ENCODE assay signal across 15 mouse cellular contexts in the genomic region with DNA sequence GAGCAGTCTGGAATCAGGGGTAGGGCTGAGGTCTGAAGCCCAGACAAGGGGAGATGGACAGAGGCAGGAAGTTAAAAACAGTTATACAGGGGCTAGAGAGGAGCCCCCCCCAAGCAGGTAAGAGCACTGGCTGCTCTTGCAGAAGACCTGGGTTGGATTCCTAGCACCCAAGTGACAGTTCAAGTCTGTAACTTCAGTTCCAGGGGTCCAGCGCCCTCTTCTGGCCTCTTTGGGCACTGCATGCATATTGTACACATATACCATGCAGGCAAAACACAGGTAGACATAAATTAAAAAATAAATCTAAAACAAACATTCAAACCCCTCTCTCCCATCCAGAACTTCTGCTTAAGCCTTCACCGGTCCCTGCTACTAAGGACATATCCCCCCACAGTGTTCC. TPM values are rescaled to one million over a fixed set of nuclear protein-coding genes. Genes with fewer than 3 reads are reported as not detected.
DNase-seq lines count a peak whose midpoint lies in the region; ATAC-seq and TF ChIP-seq lines count a peak whose summit lies in the region.
"Had no signal": no experiment of that assay in that cellular context is flagged by ENCODE, and none has a peak within 500 bp of the region (broad histone marks: within the 10 kb centered on the region; RNA-seq: fewer than 3 reads in every experiment).

No protein-coding gene starts in this region.

- 55% methylated on average over 2 of the region's 2 CpGs for WGBS in intestine, postnatal 0 days
- WGBS in intestine, embryonic 16.5 days: 60% methylated on average over 2 of the region's 2 CpGs
- 65% methylated on average over 2 of the region's 2 CpGs for WGBS in lung, embryonic 14.5 days
- WGBS in small intestine, adult 2 months: 59% methylated on average over 2 of the region's 2 CpGs

- no peak for ATAC-seq in intestine, postnatal 0 days
- no peak for ATAC-seq in intestine, embryonic 16.5 days
- no peak for ATAC-seq in lung, embryonic 14.5 days (ENCODE audit: insufficient read depth)

- TF ChIP-seq CTCF in intestine, postnatal 0 days (IDR thresholded peaks at IDR 0.05; ENCODE audit: low read depth): peak; percentile 61
- TF ChIP-seq CTCF in lung, embryonic 14.5 days (IDR thresholded peaks at IDR 0.05; ENCODE audit: low read depth): peak; percentile 56
- TF ChIP-seq CTCF in MEL (IDR thresholded peaks at IDR 0.05 in 2 of 3, conservative IDR thresholded peaks at IDR 0.05 in 1 of 3; ENCODE audit: control insufficient read depth in 1 of 3, insufficient read depth in 1 of 3, low read depth in 2 of 3, low read length in 3 of 3, poor library complexity in 1 of 3, severe bottlenecking in 1 of 3): peak; percentile 56 to 70 (median 58)
- TF ChIP-seq CTCF in small intestine, adult 2 months (IDR thresholded peaks at IDR 0.05; ENCODE audit: extremely low read depth, insufficient read length, insufficient replicate concordance, low read depth, low read length): peak; percentile 71; the same call in 1 of the 2 replicates

- no peak overlapping the region for H3K9ac ChIP-seq in intestine, postnatal 0 days (ENCODE audit: low read depth, low read length)
- H3K9ac ChIP-seq in intestine, embryonic 16.5 days (ENCODE audit: low read depth, low read length): no peak overlapping the region
- H3K9ac ChIP-seq in lung, embryonic 14.5 days: no peak overlapping the region
- no peak overlapping the region for H3K9ac ChIP-seq in MEL (ENCODE audit: control insufficient read depth, low read depth, low read length, poor library complexity, severe bottlenecking)
- H3K9ac ChIP-seq: heart, embryonic 12.5 days had no signal

- no peaks in the 10 kb centered on the region for H3K27me3 ChIP-seq in intestine, postnatal 0 days (replicated peaks; ENCODE audit: control insufficient read depth, insufficient read depth, low read length)
- no peaks in the 10 kb centered on the region for H3K27me3 ChIP-seq in intestine, embryonic 16.5 days (replicated peaks; ENCODE audit: control insufficient read depth, insufficient read depth, low read length)
- no peaks in the 10 kb centered on the region for H3K27me3 ChIP-seq in lung, embryonic 14.5 days (ENCODE audit: insufficient read depth, low read length)
- H3K27me3 ChIP-seq in MEL (ENCODE audit: control insufficient read depth in 1 of 2, insufficient read depth in 2 of 2, low read length in 2 of 2): no peaks in the 10 kb centered on the region
- H3K27me3 ChIP-seq in small intestine, adult 2 months (ENCODE audit: control insufficient read depth, insufficient read depth, low read length): no peaks in the 10 kb centered on the region
- H3K27me3 ChIP-seq: embryonic facial prominence, embryonic 13.5 days; heart, embryonic 12.5 days; hindbrain, embryonic 13.5 days had no signal

- H3K4me2 ChIP-seq in intestine, postnatal 0 days (replicated peaks; ENCODE audit: low read depth): no peak overlapping the region
- no peak overlapping the region for H3K4me2 ChIP-seq in intestine, embryonic 16.5 days (ENCODE audit: low read depth, low read length)
- no peak overlapping the region for H3K4me2 ChIP-seq in lung, embryonic 14.5 days
- H3K4me2 ChIP-seq: embryonic facial prominence, embryonic 13.5 days; heart, embryonic 12.5 days; hindbrain, embryonic 13.5 days had no signal

- no peaks in the 10 kb centered on the region for H3K36me3 ChIP-seq in intestine, postnatal 0 days (ENCODE audit: control insufficient read depth, insufficient read depth)
- H3K36me3 ChIP-seq in intestine, embryonic 16.5 days (ENCODE audit: control insufficient read depth, insufficient read depth, low read length): no peaks in the 10 kb centered on the region; the same call in 1 of the 2 replicates
- H3K36me3 ChIP-seq in lung, embryonic 14.5 days (ENCODE audit: insufficient read depth): no peaks in the 10 kb centered on the region
- no peaks in the 10 kb centered on the region for H3K36me3 ChIP-seq in MEL (ENCODE audit: control insufficient read depth in 1 of 2, insufficient read depth in 2 of 2, low read length in 2 of 2)
- no peaks in the 10 kb centered on the region for H3K36me3 ChIP-seq in small intestine, adult 2 months (ENCODE audit: control insufficient read depth, insufficient read depth, low read length)
- H3K36me3 ChIP-seq: heart, embryonic 12.5 days; hindbrain, embryonic 13.5 days; limb, embryonic 10.5 days had no signal

- intact Hi-C loops in heart, postnatal 10 days (cut with DNase I): no loop called here

- no peaks in the 10 kb centered on the region for H3K79me2 ChIP-seq in MEL (ENCODE audit: control insufficient read depth, insufficient read depth, low read length, poor library complexity)

- peaks cover 14% of the 10 kb centered on the region for H3K4me1 ChIP-seq in intestine, postnatal 0 days (replicated peaks; ENCODE audit: control insufficient read depth, insufficient read depth, low read length)
- H3K4me1 ChIP-seq in intestine, embryonic 16.5 days (ENCODE audit: control insufficient read depth, insufficient read depth, low read length): peaks cover 27% of the 10 kb centered on the region
- no peaks in the 10 kb centered on the region for H3K4me1 ChIP-seq in lung, embryonic 14.5 days (ENCODE audit: insufficient read depth)
- H3K4me1 ChIP-seq in MEL (ENCODE audit: control insufficient read depth in 1 of 2, insufficient read depth in 2 of 2, low read length in 2 of 2): no peaks in the 10 kb centered on the region
- peaks cover 24% of the 10 kb centered on the region for H3K4me1 ChIP-seq in small intestine, adult 2 months (ENCODE audit: control insufficient read depth, insufficient read depth, insufficient read length, low read length)

- no peak; the same call in 1 of the 2 replicates for TF ChIP-seq RAD21 in MEL (IDR thresholded peaks at IDR 0.05; ENCODE audit: low read depth, low read length)

- no peak for DNase-seq in lung, embryonic 14.5 days
- no peak for DNase-seq in lung, adult 18-20 months
- DNase-seq in MEL (ENCODE audit: low read depth, low spot score): peak; percentile 17
- DNase-seq in heart, postnatal 10 days: no peak
- DNase-seq in layer of hippocampus, adult 9-10 months (ENCODE audit: low spot score): no peak
- DNase-seq: adrenal gland, postnatal 14 days; gastrocnemius, postnatal 10 days; layer of hippocampus, adult 9-11 months had no signal

- H3K4me3 ChIP-seq in intestine, postnatal 0 days (ENCODE audit: low read depth, low read length): no peak overlapping the region
- no peak overlapping the region for H3K4me3 ChIP-seq in intestine, embryonic 16.5 days (ENCODE audit: low read length)
- no peak overlapping the region for H3K4me3 ChIP-seq in lung, embryonic 14.5 days (ENCODE audit: low read depth, low read length)
- no peak overlapping the region for H3K4me3 ChIP-seq in MEL (ENCODE audit: control insufficient read depth in 1 of 2, insufficient read depth in 1 of 2, low read depth in 2 of 2, low read length in 2 of 2)
- H3K4me3 ChIP-seq in small intestine, adult 2 months (ENCODE audit: low read depth, low read length): no peak overlapping the region
- H3K4me3 ChIP-seq: embryonic facial prominence, embryonic 13.5 days; heart, embryonic 12.5 days; hindbrain, embryonic 13.5 days; limb, embryonic 10.5 days had no signal

- H3K27ac ChIP-seq in intestine, postnatal 0 days (ENCODE audit: low read depth, low read length): no peak overlapping the region
- no peak overlapping the region for H3K27ac ChIP-seq in intestine, embryonic 16.5 days (ENCODE audit: low read length)
- H3K27ac ChIP-seq in lung, embryonic 14.5 days (ENCODE audit: low read depth): no peak overlapping the region
- H3K27ac ChIP-seq in MEL (ENCODE audit: control insufficient read depth, low read depth, low read length): no peak overlapping the region
- no peak overlapping the region for H3K27ac ChIP-seq in small intestine, adult 2 months (ENCODE audit: insufficient read depth, low read depth, low read length)
- H3K27ac ChIP-seq: embryonic facial prominence, embryonic 13.5 days; hindbrain, embryonic 13.5 days had no signal

- TF ChIP-seq EP300 in MEL (IDR thresholded peaks at IDR 0.05; ENCODE audit: low read depth in 1 of 2, low read length in 2 of 2): no peak

- TF ChIP-seq POLR2A in MEL (IDR thresholded peaks at IDR 0.05; ENCODE audit: control insufficient read depth in 1 of 2, insufficient read depth in 1 of 2, low read depth in 1 of 2, low read length in 2 of 2, poor library complexity in 1 of 2): no peak
- TF ChIP-seq POLR2A in small intestine, adult 2 months (IDR thresholded peaks at IDR 0.05; ENCODE audit: low read depth, low read length): no peak

- no peaks in the 10 kb centered on the region for H3K9me3 ChIP-seq in intestine, postnatal 0 days (ENCODE audit: control insufficient read depth)
- H3K9me3 ChIP-seq in intestine, embryonic 16.5 days (ENCODE audit: control insufficient read depth, low read length): peaks cover 5% of the 10 kb centered on the region
- no peaks in the 10 kb centered on the region for H3K9me3 ChIP-seq in lung, embryonic 14.5 days (ENCODE audit: low read depth, low read length)
- no peaks in the 10 kb centered on the region for H3K9me3 ChIP-seq in MEL (replicated peaks; ENCODE audit: insufficient read depth, low read length)
- H3K9me3 ChIP-seq: limb, embryonic 10.5 days had no signal

TF ChIP-seq in MEL, 35 proteins besides CTCF, POLR2A, EP300 and RAD21:
- no peak for TF ChIP-seq TAL1 (IDR thresholded peaks at IDR 0.05; ENCODE audit: low read length)
- no peak for TF ChIP-seq GABPA (IDR thresholded peaks at IDR 0.05; ENCODE audit: low read depth, low read length)
- TF ChIP-seq ETS1 (IDR thresholded peaks at IDR 0.05; ENCODE audit: low read depth, low read length): no peak
- TF ChIP-seq NELFE (IDR thresholded peaks at IDR 0.05; ENCODE audit: low read depth, low read length): no peak
- no peak for TF ChIP-seq NRF1 (IDR thresholded peaks at IDR 0.05; ENCODE audit: insufficient read depth, low read depth, low read length, poor library complexity, severe bottlenecking)
- TF ChIP-seq SIN3A (IDR thresholded peaks at IDR 0.05; ENCODE audit: low read length): no peak

RNA-seq across cellular contexts. Expression of a gene that starts 6.0 kb away (rescaled TPM):
- 1.5 and 1.6 TPM in 2 replicates for polyA plus RNA-seq in intestine, postnatal 0 days (2015; fragmentation: Nextera tagmentation; extraction: Ambion mirVana)
- 2.7 and 3.1 TPM in 2 replicates for polyA plus RNA-seq in intestine, embryonic 16.5 days (2015; fragmentation: Nextera tagmentation; extraction: Ambion mirVana)
- 2.0 and 2.2 TPM in 2 replicates for polyA plus RNA-seq in lung, embryonic 14.5 days (2014; fragmentation: Nextera tagmentation; extraction: Ambion mirVana)
- total RNA-seq in MEL (2012; rRNA removed): not detected in 2 replicates
- not detected for polyA plus RNA-seq in MEL (2012; ENCODE audit: insufficient read depth in 1 of 2, insufficient read length in 2 of 2, low read depth in 1 of 2, low replicate concordance in 2 of 2, missing spikeins in 1 of 2)
- polyA plus RNA-seq in small intestine, adult 2 months (2012; rRNA removed): 2.5 and 5.3 TPM in 2 replicates
- under 1 TPM; 0.91 to 0.97 TPM for total RNA-seq in heart, postnatal 10 days (2021)
